ENCODE assay signal across 15 mouse cellular contexts in the genomic region with DNA sequence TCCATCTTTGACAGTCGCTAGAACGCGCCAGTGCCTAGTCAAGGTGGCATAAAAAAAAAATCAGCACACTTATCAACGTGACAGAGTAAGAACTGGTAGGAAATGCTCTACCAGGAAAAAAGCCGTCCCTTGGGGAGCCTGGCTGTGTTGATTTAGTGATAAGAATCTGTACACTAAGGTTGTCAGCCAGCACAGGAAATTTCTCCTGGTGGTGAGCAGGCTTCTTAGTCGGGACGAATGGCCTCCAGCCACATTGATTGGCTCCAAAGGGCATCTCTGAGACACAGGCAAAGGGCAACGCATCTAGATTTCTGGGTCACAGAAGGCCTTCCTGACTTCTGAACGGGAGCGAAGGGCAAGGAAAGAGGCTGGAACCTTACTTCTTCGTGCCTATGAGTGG. TPM values are rescaled to one million over a fixed set of nuclear protein-coding genes. Genes with fewer than 3 reads are reported as not detected.
DNase-seq lines count a peak whose midpoint lies in the region; ATAC-seq and TF ChIP-seq lines count a peak whose summit lies in the region.
"Had no signal": no experiment of that assay in that cellular context is flagged by ENCODE, and none has a peak within 500 bp of the region (broad histone marks: within the 10 kb centered on the region; RNA-seq: fewer than 3 reads in every experiment).

No protein-coding gene starts in this region.

- WGBS in kidney, adult 2 months = 41% methylated on average over 11 of the region's 11 CpGs
- 40% methylated on average over 11 of the region's 11 CpGs for WGBS in kidney, embryonic 16.5 days
- WGBS in intestine, postnatal 0 days = 28% methylated on average over 11 of the region's 11 CpGs

- H3K9ac ChIP-seq in kidney, embryonic 16.5 days (replicated peaks; ENCODE audit: low read length) = no peak overlapping the region
- H3K9ac ChIP-seq in intestine, postnatal 0 days (ENCODE audit: low read depth, low read length) = no peak overlapping the region
- H3K9ac ChIP-seq: embryonic facial prominence, embryonic 12.5 days; forebrain, embryonic 13.5 days; liver, embryonic 12.5 days had no signal

- peaks cover 7% of the 10 kb centered on the region; the same call in 1 of the 2 replicates for H3K4me1 ChIP-seq in kidney, adult 2 months (ENCODE audit: control insufficient read depth, insufficient read depth, low read length)
- H3K4me1 ChIP-seq in kidney, embryonic 16.5 days (ENCODE audit: insufficient read depth, low read length) = peaks cover 7% of the 10 kb centered on the region; the same call in 1 of the 2 replicates
- H3K4me1 ChIP-seq in intestine, postnatal 0 days (replicated peaks; ENCODE audit: control insufficient read depth, insufficient read depth, low read length) = peaks cover 12% of the 10 kb centered on the region; the same call in 1 of the 2 replicates
- H3K4me1 ChIP-seq: embryonic facial prominence, embryonic 12.5 days; forebrain, embryonic 13.5 days; hindbrain, embryonic 10.5 days; liver, embryonic 12.5 days; midbrain, embryonic 10.5 days had no signal

- no peak for TF ChIP-seq POLR2A in kidney, adult 2 months (IDR thresholded peaks at IDR 0.05; ENCODE audit: low read depth, low read length)

- H3K27me3 ChIP-seq in kidney, adult 2 months (replicated peaks; ENCODE audit: control insufficient read depth, insufficient read depth, low read length) = no peaks in the 10 kb centered on the region
- H3K27me3 ChIP-seq in kidney, embryonic 16.5 days (ENCODE audit: insufficient read depth, low read length) = no peaks in the 10 kb centered on the region
- H3K27me3 ChIP-seq in intestine, postnatal 0 days (replicated peaks; ENCODE audit: control insufficient read depth, insufficient read depth, low read length) = no peaks in the 10 kb centered on the region
- H3K27me3 ChIP-seq: embryonic facial prominence, embryonic 12.5 days; forebrain, embryonic 13.5 days had no signal

- H3K36me3 ChIP-seq in kidney, adult 2 months (ENCODE audit: control insufficient read depth, insufficient read depth, low read length) = no peaks in the 10 kb centered on the region
- H3K36me3 ChIP-seq in kidney, embryonic 16.5 days (ENCODE audit: insufficient read depth, low read length) = no peaks in the 10 kb centered on the region
- no peaks in the 10 kb centered on the region for H3K36me3 ChIP-seq in intestine, postnatal 0 days (ENCODE audit: control insufficient read depth, insufficient read depth)
- H3K36me3 ChIP-seq: embryonic facial prominence, embryonic 12.5 days; G1E; hindbrain, embryonic 10.5 days; liver, embryonic 12.5 days; midbrain, embryonic 10.5 days had no signal

- 0 out of 2 replicates have a peak, but pooled peaks have one; percentile 17 for TF ChIP-seq CTCF in kidney, adult 2 months (conservative IDR thresholded peaks at IDR 0.05; ENCODE audit: insufficient read depth, insufficient read length, low read depth, low read length)
- peak; percentile 59 for TF ChIP-seq CTCF in intestine, postnatal 0 days (IDR thresholded peaks at IDR 0.05; ENCODE audit: low read depth)

- peak; percentile 45 for DNase-seq in adrenal gland, adult 2 months
- no peak for DNase-seq in adrenal gland, postnatal 25 days
- peak; percentile 86 for DNase-seq in kidney, adult 2 months
- peak; percentile 15 for DNase-seq in lung, postnatal 14 days
- no peak for DNase-seq in right cerebral cortex, postnatal 4 days
- no peak for DNase-seq in thymus, postnatal 36 days
- DNase-seq: gastrocnemius, postnatal 36 days had no signal

- no peaks in the 10 kb centered on the region for H3K9me3 ChIP-seq in kidney, embryonic 16.5 days (ENCODE audit: low read length)
- H3K9me3 ChIP-seq in intestine, postnatal 0 days (ENCODE audit: control insufficient read depth) = no peaks in the 10 kb centered on the region
- H3K9me3 ChIP-seq: embryonic facial prominence, embryonic 12.5 days; forebrain, embryonic 13.5 days; G1E; hindbrain, embryonic 10.5 days; liver, embryonic 12.5 days; midbrain, embryonic 10.5 days had no signal

- no peak overlapping the region for H3K4me3 ChIP-seq in kidney, adult 2 months (ENCODE audit: insufficient read depth, low read depth, low read length)
- no peak overlapping the region for H3K4me3 ChIP-seq in kidney, embryonic 16.5 days (ENCODE audit: low read length)
- H3K4me3 ChIP-seq in intestine, postnatal 0 days (ENCODE audit: low read depth, low read length) = no peak overlapping the region
- H3K4me3 ChIP-seq: embryonic facial prominence, embryonic 12.5 days; forebrain, embryonic 13.5 days; hindbrain, embryonic 10.5 days; liver, embryonic 12.5 days; midbrain, embryonic 10.5 days had no signal

- H3K4me2 ChIP-seq in kidney, embryonic 16.5 days (replicated peaks; ENCODE audit: low read depth, low read length) = no peak overlapping the region
- no peak overlapping the region for H3K4me2 ChIP-seq in intestine, postnatal 0 days (replicated peaks; ENCODE audit: low read depth)
- H3K4me2 ChIP-seq: embryonic facial prominence, embryonic 12.5 days; forebrain, embryonic 13.5 days; liver, embryonic 12.5 days had no signal

- no peak overlapping the region for H3K27ac ChIP-seq in kidney, adult 2 months (ENCODE audit: insufficient read depth, low read depth, low read length)
- no peak overlapping the region for H3K27ac ChIP-seq in kidney, embryonic 16.5 days (ENCODE audit: low read length)
- peak overlapping the region; percentile 87 for H3K27ac ChIP-seq in intestine, postnatal 0 days (ENCODE audit: low read depth, low read length)
- H3K27ac ChIP-seq: embryonic facial prominence, embryonic 12.5 days; forebrain, embryonic 13.5 days; hindbrain, embryonic 10.5 days; liver, embryonic 12.5 days; midbrain, embryonic 10.5 days had no signal

- no peak for ATAC-seq in kidney, embryonic 16.5 days (ENCODE audit: low FRiP score, low TSS enrichment)
- peak; percentile 91 for ATAC-seq in intestine, postnatal 0 days
- ATAC-seq: forebrain, embryonic 13.5 days; liver, embryonic 12.5 days had no signal

RNA-seq across cellular contexts. Expression of gene Skil, which starts 19.1 kb away (rescaled TPM):
- total RNA-seq in adrenal gland, adult 2 months (2021) = 10 to 100 TPM; 36.2 to 36.9 TPM
- 2.0 and 2.1 TPM in 2 replicates for polyA plus RNA-seq in adrenal gland, adult 2 months (2012; rRNA removed)
- 32.9 and 39.3 TPM in 2 replicates for total RNA-seq in adrenal gland, postnatal 25 days (2021)
- polyA plus RNA-seq in kidney, adult 2 months (2012; rRNA removed) = 5.8 and 7.7 TPM in 2 replicates
- polyA plus RNA-seq in kidney, embryonic 16.5 days (2015; fragmentation: Nextera tagmentation; extraction: Ambion mirVana) = 18.5 and 21.2 TPM in 2 replicates
- 19.1 and 22.1 TPM in 2 replicates for polyA plus RNA-seq in intestine, postnatal 0 days (2015; fragmentation: Nextera tagmentation; extraction: Ambion mirVana)

Comparison
In these comparisons a context has a peak if more than half of its experiments do, and no peak if none do; other contexts are left out.
1. DNase-seq: peak in adrenal gland, adult 2 months (single experiment), kidney, adult 2 months (single experiment) and lung, postnatal 14 days (single experiment); none in adrenal gland, postnatal 25 days (single experiment), right cerebral cortex, postnatal 4 days (single experiment) and thymus, postnatal 36 days (0 of 2).